Mouse (Mus musculus): ENCODE measurements around the gene Hlcs. TPM values are rescaled to one million over a fixed set of nuclear protein-coding genes. Genes with fewer than 3 reads are reported as not detected.
"Not testable (repeated sequence)": the region's sequence is repeated elsewhere in the genome, so short reads cannot be mapped to it uniquely, and the experiment has no call there.

The Hlcs gene
- total and polyA plus RNA-seq, 2 experiments from 2014 or later: 5.8 to 6.8 TPM

DNA sequence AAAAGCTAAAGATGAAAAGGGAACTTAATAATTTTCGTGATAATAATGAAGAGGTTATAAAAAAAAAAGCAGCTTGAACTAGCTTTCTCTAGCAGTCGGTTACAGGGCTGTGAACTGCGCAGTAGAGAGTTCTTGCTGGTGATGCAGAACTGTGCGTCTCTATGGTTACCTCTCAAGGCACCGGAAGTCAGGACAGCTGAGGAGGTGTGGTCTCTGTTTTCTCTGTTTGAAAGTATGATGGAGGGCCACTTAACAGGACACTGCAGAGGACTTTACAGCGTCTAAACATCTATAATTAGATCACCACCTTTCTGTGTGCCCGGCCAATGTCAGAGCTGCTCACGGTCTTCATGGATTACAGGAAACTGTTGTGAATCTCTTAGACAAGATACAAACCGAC, 41.1 kb upstream of the Hlcs start:
- WGBS: 49% methylated on average over 9 of the region's 9 CpGs
- DNase-seq (no peak), ATAC-seq (peak; percentile 91)
- H3K9me3 ChIP-seq (ENCODE audit: low read length): no peaks in the 10 kb centered on the region
- no peak overlapping the region for H3K27ac ChIP-seq (ENCODE audit: low read depth, low read length)
- no peaks in the 10 kb centered on the region for H3K36me3 ChIP-seq (ENCODE audit: insufficient read depth)
- no peak overlapping the region for H3K4me2 ChIP-seq (ENCODE audit: low read depth)
- H3K27me3 ChIP-seq (ENCODE audit: insufficient read depth, low read length): no peaks in the 10 kb centered on the region
- no peak overlapping the region for H3K4me3 ChIP-seq (ENCODE audit: low read depth, low read length)
- no peak for TF ChIP-seq CTCF (IDR thresholded peaks at IDR 0.05; ENCODE audit: low read depth)
- H3K9ac ChIP-seq: no peak overlapping the region
- no peaks in the 10 kb centered on the region for H3K4me1 ChIP-seq (ENCODE audit: insufficient read depth)

DNA sequence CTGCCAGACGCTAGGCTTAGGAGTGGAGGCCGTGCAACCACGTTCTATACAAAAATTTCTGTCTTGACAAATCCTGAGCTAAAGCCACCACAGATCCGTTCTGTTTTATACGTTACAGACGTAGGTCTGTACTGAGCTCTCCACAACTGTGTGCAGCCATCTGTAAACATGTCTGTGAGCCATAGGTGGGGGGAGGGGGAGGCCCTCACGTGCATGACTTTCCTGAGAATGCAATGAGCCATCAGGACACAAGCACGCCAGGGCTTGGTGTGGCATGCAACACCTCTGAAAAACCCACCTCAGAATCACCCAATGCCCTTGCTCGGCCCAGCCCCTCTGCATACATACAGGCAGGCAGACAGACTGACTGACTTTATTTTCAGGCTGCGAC, 36.9 kb upstream of the Hlcs start:
- ATAC-seq (no peak), DNase-seq (no peak)
- H3K4me2 ChIP-seq (ENCODE audit: low read depth): no peak overlapping the region
- no peaks in the 10 kb centered on the region for H3K9me3 ChIP-seq (ENCODE audit: low read length)
- H3K27ac ChIP-seq (ENCODE audit: low read depth, low read length): no peak overlapping the region
- H3K36me3 ChIP-seq (ENCODE audit: insufficient read depth): no peaks in the 10 kb centered on the region
- no peak overlapping the region for H3K9ac ChIP-seq
- no peaks in the 10 kb centered on the region for H3K4me1 ChIP-seq (ENCODE audit: insufficient read depth)
- TF ChIP-seq CTCF (IDR thresholded peaks at IDR 0.05; ENCODE audit: low read depth): no peak
- 69% methylated on average over 10 of the region's 10 CpGs for WGBS
- no peak overlapping the region for H3K4me3 ChIP-seq (ENCODE audit: low read depth, low read length)
- no peaks in the 10 kb centered on the region for H3K27me3 ChIP-seq (ENCODE audit: insufficient read depth, low read length)

DNA sequence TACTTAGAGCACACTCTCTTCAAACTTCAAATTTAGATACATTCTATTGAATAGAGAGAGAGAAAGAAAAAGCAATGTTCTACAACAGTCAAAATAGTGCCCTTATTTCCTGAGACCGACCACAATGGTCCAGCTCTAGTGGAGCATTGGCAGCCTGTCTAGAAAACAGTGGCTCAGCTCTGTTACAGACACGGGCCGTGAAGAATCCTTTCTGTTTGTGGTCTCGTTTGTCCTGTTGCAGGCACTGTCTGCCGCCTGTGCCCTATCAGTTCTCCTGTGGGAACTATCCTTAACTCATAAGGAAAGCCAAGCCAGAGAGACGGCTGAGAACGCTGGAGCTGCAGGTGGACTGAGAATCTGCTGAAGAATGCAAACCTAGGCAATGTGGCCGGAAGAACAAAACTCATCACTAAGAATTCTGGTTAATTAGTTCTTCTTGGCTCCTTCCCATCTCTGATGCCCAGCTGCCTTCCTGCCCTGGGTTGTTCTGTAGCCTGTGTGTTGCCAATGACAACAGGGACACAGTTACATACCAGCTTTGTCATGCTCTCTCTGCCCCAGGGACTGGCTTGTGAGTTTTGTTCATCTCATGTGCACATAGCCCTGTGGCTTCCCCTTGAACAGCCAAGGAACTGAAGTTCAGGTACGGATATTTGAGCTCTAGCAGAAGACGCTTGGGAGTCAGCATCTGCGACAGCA, 36.4 kb upstream of the Hlcs start:
- TF ChIP-seq CTCF (IDR thresholded peaks at IDR 0.05; ENCODE audit: low read depth): no peak

DNA sequence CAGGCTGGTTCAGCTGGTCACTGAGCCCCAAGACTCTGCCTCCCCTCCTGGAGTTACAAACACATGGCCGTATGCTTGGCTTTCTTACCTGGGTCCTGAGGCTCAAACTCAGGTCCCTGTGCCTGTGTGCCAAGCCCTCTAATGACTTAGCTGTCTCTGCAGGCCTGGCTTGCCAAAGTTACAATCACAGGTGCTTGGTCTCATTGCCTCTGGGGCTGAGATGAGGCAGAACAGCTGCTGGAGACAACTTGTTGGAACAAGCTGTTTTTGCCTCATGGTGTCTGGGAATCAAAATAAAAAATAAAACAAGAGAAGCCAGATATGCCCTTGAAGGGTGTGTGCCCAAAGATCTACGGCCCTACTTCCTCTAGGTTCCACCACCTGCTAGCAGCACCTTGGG, 35.4 kb upstream of the Hlcs start:
- WGBS: 95% methylated on average over 2 of the region's 2 CpGs
- no peak overlapping the region for H3K27ac ChIP-seq (ENCODE audit: low read depth, low read length)
- H3K4me2 ChIP-seq (ENCODE audit: low read depth): no peak overlapping the region
- no peaks in the 10 kb centered on the region for H3K4me1 ChIP-seq (ENCODE audit: insufficient read depth)
- TF ChIP-seq CTCF (IDR thresholded peaks at IDR 0.05; ENCODE audit: low read depth): no peak
- ATAC-seq: no peak
- H3K9me3 ChIP-seq (ENCODE audit: low read length): no peaks in the 10 kb centered on the region
- no peak overlapping the region for H3K9ac ChIP-seq
- H3K4me3 ChIP-seq (ENCODE audit: low read depth, low read length): no peak overlapping the region
- no peaks in the 10 kb centered on the region for H3K36me3 ChIP-seq (ENCODE audit: insufficient read depth)
- no peak for DNase-seq
- no peaks in the 10 kb centered on the region for H3K27me3 ChIP-seq (ENCODE audit: insufficient read depth, low read length)

More for the DNA sequence above, 36.4 kb upstream of the Hlcs start:
- Histone ChIP-seq H3K4me3 (ENCODE audit: low read depth, low read length) (no peak overlapping the region), H3K36me3 (ENCODE audit: insufficient read depth) (no peaks in the 10 kb centered on the region), H3K9me3 (ENCODE audit: low read length) (no peaks in the 10 kb centered on the region), H3K9ac (no peak overlapping the region), H3K4me2 (ENCODE audit: low read depth) (no peak overlapping the region), H3K4me1 (ENCODE audit: insufficient read depth) (no peaks in the 10 kb centered on the region), H3K27ac (ENCODE audit: low read depth, low read length) (no peak overlapping the region), H3K27me3 (ENCODE audit: insufficient read depth, low read length) (no peaks in the 10 kb centered on the region)
- ATAC-seq: peak; percentile 83
- 46% methylated on average over 11 of the region's 11 CpGs for WGBS
- DNase-seq: no peak

DNA sequence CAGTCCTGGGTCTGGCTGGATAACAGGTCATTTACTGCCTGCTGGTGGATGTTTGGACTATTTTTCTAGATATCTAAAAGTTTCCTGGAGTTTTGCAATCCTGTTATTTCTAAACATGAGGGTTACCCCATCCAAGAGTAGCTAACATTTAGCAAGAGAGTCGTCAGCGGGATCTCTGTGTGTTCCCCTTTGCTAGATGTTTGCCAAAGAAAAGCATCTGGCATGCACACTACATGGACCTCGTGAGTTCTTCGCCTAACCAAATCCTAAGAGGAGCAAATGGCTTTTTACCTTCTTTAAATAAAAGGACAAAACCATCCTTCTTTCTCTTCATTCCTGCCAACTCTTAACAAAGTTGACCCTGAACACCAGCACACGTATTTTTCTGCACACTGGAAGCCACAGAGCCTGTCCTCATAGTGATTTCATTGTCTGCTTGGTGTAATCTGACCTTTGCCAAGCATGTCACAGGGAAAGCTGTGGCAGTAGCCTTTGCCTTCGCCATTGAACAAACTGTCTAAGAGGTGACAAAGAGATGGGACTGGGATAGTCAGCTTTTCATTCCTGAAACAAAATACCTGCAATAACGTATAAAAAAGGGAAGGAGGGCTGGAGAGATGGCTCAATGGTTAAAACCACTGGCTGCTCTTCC, 33.8 kb upstream of the Hlcs start:
- Histone ChIP-seq H3K9me3 (ENCODE audit: low read length) (no peaks in the 10 kb centered on the region), H3K27me3 (ENCODE audit: insufficient read depth, low read length) (no peaks in the 10 kb centered on the region), H3K4me3 (ENCODE audit: low read depth, low read length) (no peak overlapping the region), H3K36me3 (ENCODE audit: insufficient read depth) (no peaks in the 10 kb centered on the region), H3K27ac (ENCODE audit: low read depth, low read length) (no peak overlapping the region), H3K4me2 (ENCODE audit: low read depth) (no peak overlapping the region), H3K9ac (no peak overlapping the region), H3K4me1 (ENCODE audit: insufficient read depth) (no peaks in the 10 kb centered on the region)
- WGBS: 78% methylated on average over 7 of the region's 7 CpGs
- TF ChIP-seq CTCF (IDR thresholded peaks at IDR 0.05; ENCODE audit: low read depth): no peak
- ATAC-seq (no peak), DNase-seq (no peak)

DNA sequence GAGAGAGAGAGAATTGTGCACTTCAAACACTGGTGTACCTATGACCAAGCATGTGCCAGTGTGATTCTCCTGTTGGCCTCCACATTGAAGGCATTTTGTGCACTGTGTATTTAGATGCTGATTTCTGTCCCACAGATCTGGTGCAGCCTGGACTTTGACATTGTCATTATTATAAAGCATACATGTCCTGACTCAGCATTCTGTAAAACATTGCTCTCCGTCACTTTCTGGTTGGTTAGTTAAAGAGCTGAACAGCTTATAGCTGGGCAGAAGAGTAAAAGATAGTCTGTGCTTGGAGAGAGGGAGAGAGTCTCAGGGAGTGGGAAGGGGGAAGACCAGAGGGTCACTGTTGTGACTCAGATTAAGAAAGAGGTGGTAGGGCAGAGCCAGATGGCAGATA, 32.4 kb upstream of the Hlcs start:
- H3K4me1 ChIP-seq (ENCODE audit: insufficient read depth): no peaks in the 10 kb centered on the region
- no peaks in the 10 kb centered on the region for H3K27me3 ChIP-seq (ENCODE audit: insufficient read depth, low read length)
- no peak overlapping the region for H3K4me2 ChIP-seq (ENCODE audit: low read depth)
- no peak overlapping the region for H3K4me3 ChIP-seq (ENCODE audit: low read depth, low read length)
- H3K9me3 ChIP-seq (ENCODE audit: low read length): no peaks in the 10 kb centered on the region
- H3K27ac ChIP-seq (ENCODE audit: low read depth, low read length): no peak overlapping the region
- H3K36me3 ChIP-seq (ENCODE audit: insufficient read depth): no peaks in the 10 kb centered on the region
- DNase-seq (no peak), ATAC-seq (no peak)
- no peak overlapping the region for H3K9ac ChIP-seq
- no peak for TF ChIP-seq CTCF (IDR thresholded peaks at IDR 0.05; ENCODE audit: low read depth)
- WGBS: 72% methylated on average over 1 of the region's 1 CpGs

DNA sequence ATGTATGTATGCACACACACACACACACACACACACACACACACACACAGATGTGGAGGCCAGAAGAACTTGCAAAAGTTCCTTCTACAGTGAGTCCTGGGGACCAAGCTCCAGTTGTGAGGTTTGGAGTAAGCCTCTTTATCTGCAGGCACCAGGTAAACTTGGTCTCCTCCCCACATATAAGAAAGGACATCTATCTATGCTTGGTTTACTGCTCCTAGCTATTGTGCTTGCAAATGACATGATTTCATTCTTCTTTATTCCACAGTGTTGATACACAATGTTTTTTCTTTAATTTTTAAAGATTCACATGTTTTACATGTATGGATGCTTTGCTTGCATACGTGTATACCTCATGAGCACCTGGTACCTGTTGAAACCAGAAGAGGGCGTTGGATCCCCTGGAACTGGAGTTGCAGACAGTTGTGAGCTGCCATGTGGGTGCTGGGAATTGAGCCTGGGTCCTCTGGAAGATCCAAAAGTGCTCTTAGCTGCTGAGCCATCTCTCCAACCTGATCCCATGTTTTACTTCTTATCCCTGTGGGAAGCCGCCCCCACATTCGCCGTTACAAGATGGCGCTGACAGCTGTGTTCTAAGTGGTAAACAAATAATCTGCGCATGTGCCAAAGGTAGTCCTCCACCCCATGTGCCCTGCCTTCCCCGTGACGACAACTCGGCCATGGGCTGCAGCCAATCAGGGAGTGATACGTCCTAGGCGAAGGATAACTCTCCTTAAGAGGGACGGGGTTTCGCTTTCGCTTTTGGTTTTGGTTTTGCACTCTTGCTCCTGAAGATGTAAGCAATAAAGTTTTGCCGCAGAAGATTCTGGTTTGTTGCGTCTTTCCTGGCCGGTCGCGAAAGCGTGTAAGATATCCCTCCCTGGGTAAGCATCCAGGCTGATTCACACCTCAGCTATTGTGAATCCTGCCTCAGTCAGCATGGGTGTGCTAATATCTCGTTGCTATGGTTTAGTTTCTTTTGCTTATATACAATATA, 26.1 kb upstream of the Hlcs start:
- WGBS: 92% methylated on average over 18 of the region's 22 CpGs
- H3K4me1 ChIP-seq (ENCODE audit: insufficient read depth): not testable (repeated sequence)

More for the DNA sequence above, 26.1 kb upstream of the Hlcs start:
- not testable (repeated sequence) for H3K4me2 ChIP-seq (ENCODE audit: low read depth); ATAC-seq; H3K27me3 ChIP-seq (ENCODE audit: insufficient read depth, low read length); H3K4me3 ChIP-seq (ENCODE audit: low read depth, low read length); H3K27ac ChIP-seq (ENCODE audit: low read depth, low read length); H3K9ac ChIP-seq; DNase-seq; H3K9me3 ChIP-seq (ENCODE audit: low read length); H3K36me3 ChIP-seq (ENCODE audit: insufficient read depth)
